Mouse (Mus musculus): ENCODE measurements around the gene Hoxa4. TPM values are rescaled to one million over a fixed set of nuclear protein-coding genes. Genes with fewer than 3 reads are reported as not detected.
A peak's percentile ranks its signal among the peaks of the same experiment; 100 is the strongest.

Hoxa4 gene
- polyA plus RNA-seq, 1 experiment from 2014 or later: not detected

DNA sequence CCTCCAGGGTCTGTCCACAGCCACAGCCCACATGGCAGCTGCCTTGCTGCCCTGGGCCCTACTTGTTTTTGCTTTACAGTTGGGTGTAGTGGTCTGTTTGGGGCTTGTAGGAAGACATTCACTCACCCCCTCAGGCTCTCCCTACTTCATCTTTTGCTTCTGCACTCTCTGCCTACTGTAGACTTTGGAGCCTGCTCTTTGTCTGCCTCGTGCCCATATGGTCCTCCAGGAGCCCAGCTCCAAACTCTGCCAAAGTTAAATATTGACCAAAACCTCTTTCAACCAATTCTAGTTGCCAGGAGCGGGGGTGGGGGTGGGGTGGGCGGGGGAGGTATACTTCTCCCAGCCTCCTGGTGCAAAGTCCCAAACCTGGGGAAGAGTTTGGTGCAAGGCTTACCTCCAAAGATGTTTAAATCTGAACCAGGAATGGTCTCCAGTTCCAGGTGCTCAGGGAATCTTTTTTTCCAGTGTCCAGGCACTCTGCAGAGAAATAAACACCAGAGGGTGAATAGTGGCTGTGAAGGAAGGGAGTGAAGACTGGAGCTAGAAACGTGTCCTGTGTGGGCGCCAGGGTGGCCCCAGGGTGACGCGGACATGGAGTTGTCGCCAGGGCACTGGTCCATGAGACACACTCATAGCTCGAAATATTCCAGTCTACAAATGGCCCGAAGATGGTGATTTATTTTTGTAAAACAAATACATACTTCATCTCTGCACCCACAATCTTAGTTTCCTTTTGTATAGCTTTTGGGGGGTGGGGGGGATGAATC is 8.1 kb downstream of the Hoxa4 start:
- Histone ChIP-seq H3K9me3 (no peaks in the 10 kb centered on the region), H3K36me3 (replicated peaks) (no peaks in the 10 kb centered on the region), H3K27me3 (ENCODE audit: poor library complexity, severe bottlenecking) (peaks cover 100% of the 10 kb centered on the region), H3K4me1 (no peaks in the 10 kb centered on the region), H3K27ac (no peak overlapping the region), H3K4me3 (no peak overlapping the region)
- WGBS: 10% methylated on average over 10 of the region's 10 CpGs
- DNase-seq (ENCODE audit: extremely low spot score, low spot score): no peak

DNA sequence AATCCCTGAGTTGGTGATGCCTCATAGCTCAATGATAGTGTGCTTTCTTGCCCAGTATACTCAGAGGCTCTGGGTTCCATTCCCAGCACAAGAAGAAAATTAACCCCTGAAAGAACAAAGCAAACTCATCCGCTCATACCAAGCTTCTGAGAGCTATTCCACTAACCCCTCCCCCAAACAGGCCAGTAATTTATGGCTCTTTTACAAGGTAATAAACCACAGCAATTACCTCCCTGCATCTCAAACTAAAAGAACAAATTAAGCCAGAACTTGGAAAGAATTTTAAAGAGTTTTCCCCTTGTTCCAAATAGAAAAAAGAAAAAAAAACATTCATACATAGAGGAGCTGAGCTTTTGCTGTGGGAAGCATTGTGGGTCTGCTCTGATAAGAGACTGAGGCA is 8.8 kb downstream of the Hoxa4 start:
- Histone ChIP-seq H3K27me3 (ENCODE audit: poor library complexity, severe bottlenecking) (peaks cover 100% of the 10 kb centered on the region), H3K4me1 (no peaks in the 10 kb centered on the region), H3K27ac (no peak overlapping the region), H3K36me3 (replicated peaks) (no peaks in the 10 kb centered on the region), H3K4me3 (no peak overlapping the region), H3K9me3 (no peaks in the 10 kb centered on the region)
- no peak for DNase-seq (ENCODE audit: extremely low spot score, low spot score)
- WGBS: 0% methylated on average over 1 of the region's 1 CpGs

DNA sequence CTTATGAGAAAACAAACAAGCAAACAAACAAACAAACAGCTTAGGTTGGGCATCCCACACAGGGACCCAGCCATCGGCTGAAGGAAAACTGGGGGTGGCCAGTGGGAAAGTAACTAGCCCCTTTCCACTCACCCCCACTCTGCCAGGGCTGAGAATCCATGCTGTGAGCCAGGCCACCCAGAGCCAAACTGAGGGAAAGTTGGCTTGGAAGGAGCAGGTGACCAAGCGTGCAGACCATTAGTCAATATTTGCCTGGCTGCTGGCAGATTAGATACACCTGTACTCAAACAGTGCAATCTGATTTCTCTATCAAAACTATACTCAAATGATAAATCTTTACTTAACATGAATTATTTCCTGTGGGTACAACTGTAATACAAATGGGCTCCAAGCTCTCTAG is 9.5 kb downstream of the Hoxa4 start:
- DNase-seq (ENCODE audit: extremely low spot score, low spot score): no peak
- Histone ChIP-seq H3K9me3 (no peaks in the 10 kb centered on the region), H3K4me3 (no peak overlapping the region), H3K36me3 (replicated peaks) (no peaks in the 10 kb centered on the region), H3K27me3 (ENCODE audit: poor library complexity, severe bottlenecking) (peaks cover 100% of the 10 kb centered on the region), H3K4me1 (no peaks in the 10 kb centered on the region), H3K27ac (no peak overlapping the region)
- 16% methylated on average over 2 of the region's 2 CpGs for WGBS

DNA sequence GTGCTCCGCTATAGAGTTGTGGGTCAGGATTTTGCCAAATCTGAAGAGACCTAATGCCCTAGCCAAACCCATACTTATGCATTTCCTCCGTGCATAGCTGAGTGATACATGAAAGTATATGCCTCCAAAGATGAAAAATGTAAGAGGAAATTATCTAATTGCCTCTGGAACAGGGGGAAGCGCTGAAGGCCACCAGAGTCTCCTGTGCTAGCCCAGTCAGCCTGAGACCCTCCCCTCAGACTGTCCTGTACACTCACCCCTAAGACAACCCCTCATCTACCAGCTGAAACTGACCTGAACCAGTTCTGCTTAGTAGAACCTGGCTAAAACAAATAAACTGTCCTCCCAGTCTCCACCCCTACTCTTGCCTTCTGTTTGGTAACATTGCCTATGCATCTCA is 10.8 kb downstream of the Hoxa4 start:
- DNase-seq (ENCODE audit: extremely low spot score, low spot score): no peak
- H3K4me1 ChIP-seq: peaks cover 3% of the 10 kb centered on the region
- H3K27ac ChIP-seq: no peak overlapping the region
- H3K27me3 ChIP-seq (ENCODE audit: poor library complexity, severe bottlenecking): peaks cover 100% of the 10 kb centered on the region
- no peak overlapping the region for H3K4me3 ChIP-seq
- 6% methylated on average over 3 of the region's 3 CpGs for WGBS
- H3K36me3 ChIP-seq (replicated peaks): no peaks in the 10 kb centered on the region
- no peaks in the 10 kb centered on the region for H3K9me3 ChIP-seq

DNA sequence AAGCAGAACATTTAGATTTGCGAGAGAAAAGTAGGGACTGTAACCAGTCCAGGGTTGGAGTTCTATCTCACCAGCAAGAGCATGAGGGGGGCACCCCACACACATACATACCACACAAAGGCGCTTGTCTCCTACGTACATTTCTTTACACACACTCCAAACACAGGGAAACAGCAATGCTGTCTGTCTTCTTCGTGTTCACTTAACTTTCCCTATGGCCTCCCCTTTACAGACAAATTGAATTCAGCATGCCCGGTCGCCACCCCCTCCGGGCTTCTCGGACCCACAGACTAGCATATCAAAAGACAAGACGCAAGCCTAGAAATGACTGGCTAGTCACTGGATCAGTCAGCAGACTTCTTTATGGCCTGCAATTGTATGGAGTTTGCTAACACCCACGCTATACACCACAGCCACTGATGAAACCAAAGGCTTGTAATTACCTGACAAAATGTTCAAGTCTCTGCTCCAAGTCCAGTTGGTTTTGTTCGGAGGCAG is 11.3 kb downstream of the Hoxa4 start:
- Histone ChIP-seq H3K36me3 (replicated peaks) (no peaks in the 10 kb centered on the region), H3K4me3 (no peak overlapping the region), H3K27me3 (ENCODE audit: poor library complexity, severe bottlenecking) (peaks cover 100% of the 10 kb centered on the region), H3K27ac (no peak overlapping the region), H3K4me1 (peaks cover 8% of the 10 kb centered on the region), H3K9me3 (no peaks in the 10 kb centered on the region)
- WGBS: 1% methylated on average over 11 of the region's 11 CpGs
- DNase-seq (ENCODE audit: extremely low spot score, low spot score): no peak

DNA sequence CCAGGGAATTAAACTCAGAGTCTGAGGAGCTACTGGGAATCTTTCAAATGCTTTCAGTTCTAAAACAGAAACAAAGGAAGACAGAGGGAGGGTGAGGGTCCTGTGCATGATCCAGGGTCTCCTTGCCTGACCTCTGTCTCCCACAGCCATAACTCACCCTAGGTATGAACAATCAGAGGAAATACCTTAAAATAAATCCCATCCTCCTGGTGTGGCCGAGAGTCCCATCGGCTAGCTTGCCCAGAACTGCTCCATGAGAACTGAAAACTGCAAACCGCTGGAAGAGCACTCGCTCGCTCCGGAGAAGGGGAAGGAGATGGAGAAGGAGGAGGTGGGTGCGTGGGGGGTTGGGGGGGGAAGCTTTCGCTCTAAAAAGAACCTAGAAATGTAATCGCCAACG is 11.9 kb downstream of the Hoxa4 start:
- Histone ChIP-seq H3K27me3 (ENCODE audit: poor library complexity, severe bottlenecking) (peaks cover 100% of the 10 kb centered on the region), H3K27ac (no peak overlapping the region), H3K4me3 (no peak overlapping the region), H3K4me1 (peaks cover 8% of the 10 kb centered on the region), H3K36me3 (replicated peaks) (no peaks in the 10 kb centered on the region), H3K9me3 (no peaks in the 10 kb centered on the region)
- WGBS: 2% methylated on average over 10 of the region's 10 CpGs
- DNase-seq (ENCODE audit: extremely low spot score, low spot score): no peak

DNA sequence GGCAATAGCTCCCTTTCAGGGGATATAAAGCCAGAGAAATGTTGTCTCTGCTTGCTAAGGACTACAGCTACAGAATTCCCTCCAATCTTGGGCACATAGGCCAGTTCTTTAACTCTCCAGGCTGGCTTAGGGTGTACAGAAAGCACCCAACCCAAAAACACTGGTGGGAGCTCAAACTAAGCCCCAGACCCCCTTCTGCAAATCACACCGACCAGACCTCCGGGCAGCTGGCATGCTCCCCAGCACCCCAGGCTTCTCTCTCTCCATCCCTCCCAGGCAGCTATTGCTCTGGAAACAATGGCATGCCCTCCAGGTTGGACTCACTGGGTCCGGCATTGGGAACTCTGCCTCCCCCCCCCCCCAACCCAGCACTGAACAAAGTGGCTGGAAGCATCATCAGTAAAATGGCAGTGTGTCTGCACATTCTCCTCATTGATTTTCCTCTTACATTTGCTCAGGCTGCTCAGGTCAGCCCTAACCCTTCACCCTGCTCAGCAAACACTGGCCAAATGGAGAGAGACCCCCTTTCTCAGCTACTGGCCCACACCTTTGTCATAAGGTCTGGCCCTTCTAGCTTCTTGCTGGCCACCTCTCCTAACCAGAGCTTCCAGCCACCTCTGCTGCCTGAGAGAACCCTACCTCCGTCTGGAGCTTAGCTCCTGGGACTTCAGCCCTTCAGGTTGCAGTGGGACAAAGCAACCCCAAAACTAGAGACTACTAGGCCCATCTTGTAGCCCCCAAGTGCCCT is 12.5 kb downstream of the Hoxa4 start:
- no peak for DNase-seq (ENCODE audit: extremely low spot score, low spot score)
- no peak overlapping the region for H3K27ac ChIP-seq
- H3K36me3 ChIP-seq (replicated peaks): no peaks in the 10 kb centered on the region
- 0% methylated on average over 4 of the region's 4 CpGs for WGBS
- no peaks in the 10 kb centered on the region for H3K9me3 ChIP-seq
- peaks cover 8% of the 10 kb centered on the region for H3K4me1 ChIP-seq
- H3K27me3 ChIP-seq (ENCODE audit: poor library complexity, severe bottlenecking): peaks cover 100% of the 10 kb centered on the region
- H3K4me3 ChIP-seq: no peak overlapping the region

DNA sequence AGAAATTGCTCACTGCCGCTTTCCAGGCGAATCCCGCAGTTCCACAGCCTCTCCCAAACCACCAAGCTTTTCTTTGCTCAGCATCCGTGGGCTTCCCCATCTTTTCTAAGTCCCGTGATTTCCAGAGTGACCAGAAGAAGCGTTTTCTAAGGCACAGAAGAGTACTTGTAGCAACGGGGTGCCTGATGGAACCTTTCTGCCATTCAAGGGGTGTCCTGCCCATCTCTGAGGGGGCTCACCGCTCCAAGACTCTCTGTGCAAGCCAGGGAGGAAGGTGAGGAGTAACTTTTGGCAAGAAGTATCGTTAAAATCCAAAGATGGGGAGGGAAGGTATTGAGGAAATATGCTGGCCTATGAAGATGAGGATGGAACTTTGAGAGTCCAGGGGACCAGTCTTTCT is 13.7 kb downstream of the Hoxa4 start:
- no peak for DNase-seq (ENCODE audit: extremely low spot score, low spot score)
- H3K4me1 ChIP-seq: peaks cover 10% of the 10 kb centered on the region
- H3K4me3 ChIP-seq: no peak overlapping the region
- H3K27ac ChIP-seq: no peak overlapping the region
- H3K36me3 ChIP-seq (replicated peaks): no peaks in the 10 kb centered on the region
- H3K27me3 ChIP-seq (ENCODE audit: poor library complexity, severe bottlenecking): peaks cover 100% of the 10 kb centered on the region
- under 1% methylated on average over 9 of the region's 9 CpGs for WGBS
- H3K9me3 ChIP-seq: no peaks in the 10 kb centered on the region

DNA sequence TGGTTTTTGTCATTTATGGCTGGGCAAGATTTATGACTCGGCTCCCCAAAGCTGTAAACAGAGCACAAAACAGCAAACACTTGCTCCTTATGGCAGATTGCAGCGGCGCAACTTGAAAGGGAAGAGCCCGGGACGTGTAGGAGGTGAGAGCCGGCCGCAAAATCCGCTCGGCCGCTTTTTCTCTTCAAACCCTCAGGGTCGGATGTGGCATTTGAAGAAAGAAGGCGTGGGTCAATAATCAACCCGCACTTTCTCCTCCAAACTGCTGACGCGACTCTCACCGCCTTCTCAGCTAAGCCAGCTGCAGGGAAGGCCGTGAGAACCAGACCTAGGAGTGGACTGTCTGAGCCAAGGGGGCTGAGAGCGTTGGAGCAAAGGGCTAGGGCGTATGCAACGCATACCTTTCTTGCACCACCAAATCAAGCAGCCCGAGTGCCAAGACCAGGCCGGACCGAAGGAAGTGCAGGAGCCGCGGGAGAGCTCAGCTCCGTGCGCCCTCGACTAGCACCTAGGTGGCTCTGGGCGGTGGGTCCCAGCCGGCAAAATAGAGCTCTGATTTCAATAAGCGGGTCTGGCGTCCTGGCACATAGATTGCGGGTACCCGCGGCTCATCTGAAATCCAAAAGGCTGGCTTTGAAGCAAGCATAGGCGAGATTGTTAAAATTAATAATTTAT is 14.4 kb downstream of the Hoxa4 start, which contains the start of gene 5730596B20Rik:
Gene 5730596B20Rik (plus strand): TSS at position 438 of the 675 bp plus-strand sequence.
- peaks cover 16% of the 10 kb centered on the region for H3K4me1 ChIP-seq
- H3K9me3 ChIP-seq: no peaks in the 10 kb centered on the region
- DNase-seq (ENCODE audit: extremely low spot score, low spot score): peak; percentile 54
- H3K27me3 ChIP-seq (ENCODE audit: poor library complexity, severe bottlenecking): peaks cover 100% of the 10 kb centered on the region
- no peaks in the 10 kb centered on the region for H3K36me3 ChIP-seq (replicated peaks)
- no peak within 1 kb of the TSS for H3K4me3 ChIP-seq
- no peak within 1 kb of the TSS for H3K27ac ChIP-seq
- WGBS: under 1% methylated on average over 36 of the region's 36 CpGs

DNA sequence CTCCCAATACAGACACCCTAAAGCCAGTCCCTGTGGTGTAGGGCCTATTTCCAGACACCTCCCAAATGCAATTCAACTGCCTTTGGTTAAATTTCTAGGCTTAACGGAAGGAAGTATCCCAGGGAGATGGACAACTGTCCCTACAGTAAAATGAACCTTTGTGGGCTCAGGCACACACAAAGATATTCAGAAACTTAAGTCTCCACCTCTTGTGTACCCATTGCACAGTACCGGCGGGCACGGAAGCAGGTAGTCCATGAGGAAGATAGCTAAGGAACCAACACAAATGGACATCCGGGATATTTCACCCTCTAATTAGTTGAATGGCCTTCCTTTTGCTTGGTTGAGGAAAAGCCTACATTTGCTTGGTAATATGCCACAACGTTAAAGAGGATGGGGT is 15.2 kb downstream of the Hoxa4 start:
- Histone ChIP-seq H3K4me1 (peaks cover 20% of the 10 kb centered on the region), H3K27ac (no peak overlapping the region), H3K4me3 (no peak overlapping the region), H3K9me3 (no peaks in the 10 kb centered on the region), H3K36me3 (replicated peaks) (no peaks in the 10 kb centered on the region), H3K27me3 (ENCODE audit: poor library complexity, severe bottlenecking) (peaks cover 100% of the 10 kb centered on the region)
- no peak for DNase-seq (ENCODE audit: extremely low spot score, low spot score)
- under 1% methylated on average over 6 of the region's 6 CpGs for WGBS

DNA sequence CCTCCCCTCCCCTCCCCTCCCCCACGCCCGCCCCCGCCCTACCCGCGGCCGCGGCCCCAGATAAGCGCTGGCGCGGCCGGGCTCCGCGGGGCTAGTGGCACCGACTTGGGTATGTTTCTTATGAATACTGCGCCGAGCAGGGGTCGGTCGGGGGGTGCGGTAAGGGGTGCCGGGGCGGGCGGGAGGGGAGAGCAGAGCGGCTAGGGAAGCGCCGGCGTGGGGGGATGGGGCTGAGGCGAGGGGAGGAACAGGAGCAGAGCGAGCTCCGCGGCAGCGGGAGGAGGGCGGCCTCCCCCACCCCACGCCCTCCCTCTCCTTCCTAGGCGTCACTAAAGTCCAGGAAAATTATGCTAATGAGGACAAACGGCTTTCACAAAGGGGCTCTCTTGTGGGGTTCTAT is 15.7 kb downstream of the Hoxa4 start:
- Histone ChIP-seq H3K4me3 (no peak overlapping the region), H3K9me3 (no peaks in the 10 kb centered on the region), H3K27me3 (ENCODE audit: poor library complexity, severe bottlenecking) (peaks cover 100% of the 10 kb centered on the region), H3K4me1 (peaks cover 20% of the 10 kb centered on the region), H3K27ac (no peak overlapping the region), H3K36me3 (replicated peaks) (no peaks in the 10 kb centered on the region)
- 0% methylated on average over 16 of the region's 35 CpGs for WGBS
- DNase-seq (ENCODE audit: extremely low spot score, low spot score): no peak

DNA sequence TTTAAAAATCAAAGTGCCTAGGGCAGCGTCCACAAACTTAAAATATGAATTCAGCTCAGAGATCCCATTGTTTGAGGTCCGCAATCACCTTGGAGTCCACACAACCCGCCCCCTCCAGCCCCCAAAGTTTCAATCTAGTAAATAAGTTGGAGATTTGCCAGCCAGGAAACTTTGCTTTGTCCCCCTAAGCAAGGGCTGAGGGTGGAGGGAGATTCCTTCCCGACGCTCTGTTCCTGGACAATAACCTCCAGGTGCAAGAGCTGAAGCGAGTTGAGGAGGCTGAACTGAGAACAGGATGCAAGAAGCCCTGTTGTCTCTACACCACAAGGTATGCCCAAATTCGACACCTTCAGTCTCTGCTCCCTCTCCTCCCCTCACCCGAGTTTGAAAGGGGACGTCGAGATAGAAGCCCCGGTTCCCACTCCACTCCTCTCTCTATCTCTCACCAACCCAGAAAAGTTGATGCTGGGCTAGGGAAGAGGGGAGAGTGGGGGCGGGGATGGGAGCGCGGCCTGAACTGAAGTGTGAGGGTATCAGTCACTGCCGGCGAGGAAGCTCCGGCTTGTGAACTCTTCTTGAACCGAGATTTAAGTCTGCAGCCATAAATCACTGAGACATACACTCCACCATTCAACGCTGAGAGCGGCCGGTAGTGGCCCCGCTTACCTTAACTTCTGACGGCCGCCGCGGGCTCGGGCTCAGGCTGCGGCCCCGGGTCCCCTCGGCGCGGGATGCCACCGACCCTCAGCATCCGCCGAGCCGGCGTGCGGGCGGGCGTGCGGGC is 16.4 kb downstream of the Hoxa4 start:
- no peaks in the 10 kb centered on the region for H3K36me3 ChIP-seq (replicated peaks)
- no peaks in the 10 kb centered on the region for H3K9me3 ChIP-seq
- WGBS: under 1% methylated on average over 41 of the region's 41 CpGs
- DNase-seq (ENCODE audit: extremely low spot score, low spot score): no peak
- H3K4me3 ChIP-seq: no peak overlapping the region
- peaks cover 26% of the 10 kb centered on the region for H3K4me1 ChIP-seq
- peaks cover 100% of the 10 kb centered on the region for H3K27me3 ChIP-seq (ENCODE audit: poor library complexity, severe bottlenecking)
- H3K27ac ChIP-seq: no peak overlapping the region
